Mouse (Mus musculus) heart, adult 2 months (tissue): ENCODE measurements around the gene Stag1.

Experiments used
- CTCF ChIP-seq: fragments of 200-600 bp; IDR thresholded peaks from 2 replicates; pipeline ENCODE4 v1.8.1; 2022; ENCODE audit warnings: antibody characterized with exemption, mild to moderate bottlenecking, moderate library complexity
- EP300 ChIP-seq: fragments of 200-500 bp; IDR thresholded peaks from 2 replicates; pipeline ENCODE4 v1.6.1; 2011; ENCODE audit warnings: low read depth, low read length, control low read depth; ENCODE audit not compliant: insufficient read depth
- POLR2A ChIP-seq: fragments of 200-500 bp; IDR thresholded peaks from 2 replicates; pipeline ENCODE4 v1.6.1; 2011; ENCODE audit warnings: mild to moderate bottlenecking, low read depth, low read length, control low read depth; ENCODE audit not compliant: insufficient read depth

GRCm38 (mm10) chr9:100569798-100570625 is 27.6 kb upstream of the Stag1 start:
- peak; percentile 55 for TF ChIP-seq CTCF
- no peak for TF ChIP-seq EP300
- TF ChIP-seq POLR2A: peak; percentile 46
